Mouse (Mus musculus) intestine, embryonic 15.5 days (tissue): Measurements from ENCODE around the gene Ss18l2. TPM values are rescaled to one million over a fixed set of nuclear protein-coding genes. Genes with fewer than 3 reads are reported as not detected.

Experiments used
- ATAC-seq: fragments of 200-750 bp; cut with Nextera tagmentation; 2 replicates; pipeline ENCODE4 v1.8.0; 2017; ENCODE audit warnings: moderate TSS enrichment, moderate library complexity
- H3K27ac ChIP-seq: fragments of 300-500 bp; sonication (generic); 2 replicates; pipeline ENCODE4 v1.5.1; 2015; ENCODE audit warnings: mild to moderate bottlenecking, inconsistent platforms
- H3K27me3 ChIP-seq: fragments of 300-500 bp; sonication (generic); replicated peaks from 2 replicates; pipeline ENCODE4 v1.6.1; 2015; ENCODE audit warnings: inconsistent platforms
- H3K36me3 ChIP-seq: fragments of 300-500 bp; sonication (generic); 2 replicates; pipeline ENCODE4 v1.6.1; 2015; ENCODE audit warnings: inconsistent platforms
- H3K4me1 ChIP-seq: fragments of 300-500 bp; sonication (generic); replicated peaks from 2 replicates; pipeline ENCODE4 v1.6.1; 2015; ENCODE audit warnings: inconsistent platforms
- H3K4me2 ChIP-seq: fragments of 300-500 bp; sonication (generic); replicated peaks from 2 replicates; pipeline ENCODE4 v1.6.1; 2015; ENCODE audit warnings: mild to moderate bottlenecking, inconsistent platforms
- H3K4me3 ChIP-seq: fragments of 300-500 bp; sonication (generic); replicated peaks from 2 replicates; pipeline ENCODE4 v1.5.1; 2015; ENCODE audit warnings: inconsistent platforms
- H3K9ac ChIP-seq: fragments of 300-500 bp; sonication (generic); 2 replicates; pipeline ENCODE4 v1.6.1; 2015; ENCODE audit warnings: inconsistent platforms
- H3K9me3 ChIP-seq: fragments of 300-500 bp; sonication (generic); 2 replicates; pipeline ENCODE4 v1.6.1; 2016; ENCODE audit warnings: inconsistent platforms
- WGBS: fragments of 180-500 bp; shearing (Covaris S2); methylation state at CpG from one replicate; pipeline ENCODE4 v1.1.7; 2015; 5-methylcytosine and 5-hydroxymethylcytosine counted together
- polyA plus RNA-seq: library from polyadenylated mRNA; unstranded; fragments of >200 nt; fragmentation: Nextera tagmentation; extraction: Ambion mirVana; gene quantifications from 2 replicates; pipeline ENCODE4 v1.2.1, GENCODE M21; 2015

Gene Ss18l2
- polyA plus RNA-seq, 1 experiment from 2014 or later = 141 TPM

GRCm38 (mm10) chr9:121677476-121677875 lies 32.7 kb upstream of the Ss18l2 start:
- 36% methylated on average over 8 of the region's 8 CpGs for WGBS
- Histone ChIP-seq H3K4me2 (no peak overlapping the region), H3K36me3 (no peaks in the 10 kb centered on the region), H3K9ac (no peak overlapping the region), H3K27me3 (no peaks in the 10 kb centered on the region), H3K27ac (no peak overlapping the region), H3K4me1 (peaks cover 7% of the 10 kb centered on the region; the same call in 1 of the 2 replicates), H3K4me3 (no peak overlapping the region), H3K9me3 (no peaks in the 10 kb centered on the region)
- no peak for ATAC-seq

- Histone ChIP-seq H3K27me3 (no peaks in the 10 kb centered on the region), H3K27ac (no peak overlapping the region), H3K4me3 (no peak overlapping the region), H3K4me1 (peaks cover 7% of the 10 kb centered on the region; the same call in 1 of the 2 replicates), H3K36me3 (no peaks in the 10 kb centered on the region), H3K4me2 (no peak overlapping the region), H3K9ac (no peak overlapping the region), H3K9me3 (no peaks in the 10 kb centered on the region)
- 15% methylated on average over 6 of the region's 6 CpGs for WGBS
- peak; percentile 75 for ATAC-seq
Observed at GRCm38 (mm10) chr9:121679549-121679948, 30.6 kb upstream of the Ss18l2 start.

GRCm38 (mm10) chr9:121681191-121681590 lies 28.9 kb upstream of the Ss18l2 start:
- Histone ChIP-seq H3K9ac (no peak overlapping the region), H3K27ac (no peak overlapping the region), H3K4me2 (no peak overlapping the region), H3K36me3 (peaks cover 10% of the 10 kb centered on the region), H3K4me1 (peaks cover 7% of the 10 kb centered on the region; the same call in 1 of the 2 replicates), H3K27me3 (no peaks in the 10 kb centered on the region), H3K9me3 (no peaks in the 10 kb centered on the region), H3K4me3 (no peak overlapping the region)
- WGBS = 65% methylated on average over 8 of the region's 8 CpGs
- ATAC-seq = no peak

- Histone ChIP-seq H3K4me2 (no peak overlapping the region), H3K27me3 (no peaks in the 10 kb centered on the region), H3K4me1 (peaks cover 5% of the 10 kb centered on the region; the same call in 1 of the 2 replicates), H3K9me3 (no peaks in the 10 kb centered on the region), H3K4me3 (no peak overlapping the region), H3K27ac (no peak overlapping the region), H3K36me3 (peaks cover 10% of the 10 kb centered on the region), H3K9ac (no peak overlapping the region)
- no peak for ATAC-seq
- WGBS = 76% methylated on average over 18 of the region's 18 CpGs
Observed at GRCm38 (mm10) chr9:121682037-121682680, 28.0 kb upstream of the Ss18l2 start.

- no peaks in the 10 kb centered on the region for H3K9me3 ChIP-seq
- no peak overlapping the region for H3K4me3 ChIP-seq
- no peak overlapping the region for H3K27ac ChIP-seq
- H3K4me1 ChIP-seq = 0 out of 2 replicates have a peak, but pooled peaks cover 1% of the 10 kb centered on the region
- ATAC-seq = no peak
- peaks cover 14% of the 10 kb centered on the region for H3K36me3 ChIP-seq
- H3K27me3 ChIP-seq = no peaks in the 10 kb centered on the region
- H3K4me2 ChIP-seq = no peak overlapping the region
- no peak overlapping the region for H3K9ac ChIP-seq
- WGBS = 69% methylated on average over 7 of the region's 7 CpGs
Observed at GRCm38 (mm10) chr9:121684702-121685101, 25.4 kb upstream of the Ss18l2 start.

GRCm38 (mm10) chr9:121690200-121690651 lies 19.9 kb upstream of the Ss18l2 start:
- peaks cover 18% of the 10 kb centered on the region for H3K36me3 ChIP-seq
- no peak overlapping the region for H3K9ac ChIP-seq
- H3K27me3 ChIP-seq = no peaks in the 10 kb centered on the region
- no peaks in the 10 kb centered on the region for H3K9me3 ChIP-seq
- no peaks in the 10 kb centered on the region for H3K4me1 ChIP-seq
- ATAC-seq = no peak
- no peak overlapping the region for H3K4me2 ChIP-seq
- 79% methylated on average over 15 of the region's 15 CpGs for WGBS
- H3K4me3 ChIP-seq = no peak overlapping the region
- no peak overlapping the region for H3K27ac ChIP-seq

GRCm38 (mm10) chr9:121690734-121691133 lies 19.4 kb upstream of the Ss18l2 start:
- Histone ChIP-seq H3K9ac (no peak overlapping the region), H3K27me3 (no peaks in the 10 kb centered on the region), H3K36me3 (peaks cover 14% of the 10 kb centered on the region), H3K9me3 (no peaks in the 10 kb centered on the region), H3K4me3 (no peak overlapping the region), H3K4me1 (no peaks in the 10 kb centered on the region), H3K27ac (no peak overlapping the region), H3K4me2 (no peak overlapping the region)
- WGBS = 87% methylated on average over 7 of the region's 7 CpGs
- no peak for ATAC-seq

- Histone ChIP-seq H3K9ac (no peak overlapping the region), H3K4me2 (no peak overlapping the region), H3K36me3 (0 out of 2 replicates have a peak, but pooled peaks cover 8% of the 10 kb centered on the region), H3K9me3 (no peaks in the 10 kb centered on the region), H3K4me1 (no peaks in the 10 kb centered on the region), H3K27ac (no peak overlapping the region), H3K27me3 (no peaks in the 10 kb centered on the region), H3K4me3 (no peak overlapping the region)
- ATAC-seq = no peak
- 80% methylated on average over 12 of the region's 12 CpGs for WGBS
Observed at GRCm38 (mm10) chr9:121694736-121695135, 15.4 kb upstream of the Ss18l2 start.

GRCm38 (mm10) chr9:121696626-121697025 lies 13.5 kb upstream of the Ss18l2 start:
- Histone ChIP-seq H3K9me3 (no peaks in the 10 kb centered on the region), H3K9ac (no peak overlapping the region), H3K27ac (no peak overlapping the region), H3K4me3 (no peak overlapping the region), H3K27me3 (no peaks in the 10 kb centered on the region), H3K4me2 (no peak overlapping the region), H3K36me3 (0 out of 2 replicates have a peak, but pooled peaks cover 3% of the 10 kb centered on the region), H3K4me1 (no peaks in the 10 kb centered on the region)
- 91% methylated on average over 9 of the region's 9 CpGs for WGBS
- ATAC-seq = no peak

- H3K4me1 ChIP-seq = no peaks in the 10 kb centered on the region
- 89% methylated on average over 1 of the region's 1 CpGs for WGBS
- no peaks in the 10 kb centered on the region for H3K27me3 ChIP-seq
- no peak overlapping the region for H3K4me3 ChIP-seq
- no peak overlapping the region for H3K9ac ChIP-seq
- 0 out of 2 replicates have a peak, but pooled peaks cover 3% of the 10 kb centered on the region for H3K36me3 ChIP-seq
- H3K27ac ChIP-seq = no peak overlapping the region
- no peak overlapping the region for H3K4me2 ChIP-seq
- no peaks in the 10 kb centered on the region for H3K9me3 ChIP-seq
- peak; percentile 41; the same call in 1 of the 2 replicates for ATAC-seq
Observed at GRCm38 (mm10) chr9:121697150-121698049, 12.7 kb upstream of the Ss18l2 start.

- WGBS = 34% methylated on average over 11 of the region's 11 CpGs
- H3K36me3 ChIP-seq = no peaks in the 10 kb centered on the region
- H3K9ac ChIP-seq = peak overlapping the region; percentile 70; the same call in 1 of the 2 replicates
- peak overlapping the region; percentile 92 for H3K4me2 ChIP-seq
- peak overlapping the region; percentile 86 for H3K4me3 ChIP-seq
- no peaks in the 10 kb centered on the region for H3K9me3 ChIP-seq
- H3K27me3 ChIP-seq = no peaks in the 10 kb centered on the region
- peaks cover 17% of the 10 kb centered on the region for H3K4me1 ChIP-seq
- no peak overlapping the region for H3K27ac ChIP-seq
- no peak for ATAC-seq
Observed at GRCm38 (mm10) chr9:121704261-121704645, 5.9 kb upstream of the Ss18l2 start.
